13 mouse cellular contexts compared by ENCODE assay signal in genomic region chr17:11881110-11881820, GRCm38 (mm10).
DNase-seq lines count a peak whose midpoint lies in the region.
"Had no signal": no experiment of that assay in that cellular context is flagged by ENCODE, and none has a peak within 500 bp of the region (broad histone marks: within the 10 kb centered on the region; RNA-seq: fewer than 3 reads in every experiment).

No protein-coding gene starts in this region.

- intact Hi-C loops in heart, postnatal 25 days (cut with DNase I): no loop called here

- DNase-seq in adrenal gland, adult 2 months: peak; percentile 31
- no peak for DNase-seq in adrenal gland, adult 18-20 months (ENCODE audit: low spot score in 2 of 2)
- peak; percentile 24 for DNase-seq in layer of hippocampus, adult 9-11 months
- no peak for DNase-seq in layer of hippocampus, postnatal 10 days (ENCODE audit: low spot score in 2 of 2)
- DNase-seq in cerebellum, adult 8-10 months: peak; percentile 50
- peak; percentile 36 to 46 for DNase-seq in cerebellum, postnatal 36 days
- no peak for DNase-seq in heart, postnatal 25 days (ENCODE audit: low spot score)
- DNase-seq in adrenal gland, postnatal 25 days: no peak
- DNase-seq: B cell, adult 2 months; gastrocnemius, postnatal 36 days; heart, adult 2 months; heart, postnatal 36 days; kidney, adult 2 months had no signal

Comparison
In these comparisons a context has a peak if more than half of its experiments do, and no peak if none do; other contexts are left out.
1. DNase-seq: peak in adrenal gland, adult 2 months (single experiment), layer of hippocampus, adult 9-11 months (single experiment), cerebellum, adult 8-10 months (single experiment) and cerebellum, postnatal 36 days (2 of 2); none in adrenal gland, adult 18-20 months (0 of 2), layer of hippocampus, postnatal 10 days (0 of 2), heart, postnatal 25 days (single experiment) and adrenal gland, postnatal 25 days (single experiment).